Mouse (Mus musculus) limb, embryonic 15.5 days (tissue): ENCODE results near the gene Tmprss4. TPM values are rescaled to one million over a fixed set of nuclear protein-coding genes. Genes with fewer than 3 reads are reported as not detected.

Experiments used
- ATAC-seq: fragments of 200-750 bp; cut with Nextera tagmentation; 2 replicates; pipeline ENCODE4 v1.8.0; 2017; ENCODE audit warnings: low read depth, moderate TSS enrichment; ENCODE audit not compliant: insufficient number of reproducible peaks, low FRiP score, low TSS enrichment
- H3K27ac ChIP-seq: fragments of 300-500 bp; sonication (generic); 2 replicates; pipeline ENCODE4 v1.5.1; 2015; ENCODE audit warnings: moderate library complexity, mild to moderate bottlenecking, inconsistent platforms
- H3K27me3 ChIP-seq: fragments of 300-500 bp; sonication (generic); 2 replicates; pipeline ENCODE4 v1.6.1; 2015; ENCODE audit warnings: inconsistent platforms
- H3K36me3 ChIP-seq: fragments of 300-500 bp; sonication (generic); 2 replicates; pipeline ENCODE4 v1.6.1; 2015; ENCODE audit warnings: inconsistent platforms
- H3K4me1 ChIP-seq: fragments of 300-500 bp; sonication (generic); 2 replicates; pipeline ENCODE4 v1.6.1; 2015; ENCODE audit warnings: inconsistent platforms
- H3K4me2 ChIP-seq: fragments of 300-500 bp; sonication (generic); 2 replicates; pipeline ENCODE4 v1.6.1; 2015; ENCODE audit warnings: mild to moderate bottlenecking, inconsistent platforms
- H3K4me3 ChIP-seq: fragments of 300-500 bp; sonication (generic); 2 replicates; pipeline ENCODE4 v1.5.1; 2015; ENCODE audit warnings: mild to moderate bottlenecking, inconsistent platforms
- H3K9ac ChIP-seq: fragments of 300-500 bp; sonication (generic); 2 replicates; pipeline ENCODE4 v1.6.1; 2015; ENCODE audit warnings: inconsistent platforms
- H3K9me3 ChIP-seq: fragments of 300-500 bp; sonication (generic); 2 replicates; pipeline ENCODE4 v1.6.1; 2016; ENCODE audit warnings: inconsistent platforms
- WGBS: fragments of 180-500 bp; shearing (Covaris S2); methylation state at CpG from one replicate; pipeline ENCODE4 v1.1.7; 2015; 5-methylcytosine and 5-hydroxymethylcytosine counted together
- polyA plus RNA-seq: library from polyadenylated mRNA; unstranded; fragments of >200 nt; fragmentation: Nextera tagmentation; extraction: Ambion mirVana; gene quantifications from 2 replicates; pipeline ENCODE4 v1.2.1, GENCODE M21; 2015

Gene Tmprss4
- polyA plus RNA-seq, 1 experiment from 2014 or later, result 23.2 TPM

GRCm38 (mm10) chr9:45219644-45220043, 15.8 kb upstream of the Tmprss4 start:
- 88% methylated on average over 3 of the region's 3 CpGs for WGBS

GRCm38 (mm10) chr9:45215526-45216179, 11.8 kb upstream of the Tmprss4 start:
- H3K4me3 ChIP-seq, result no peak overlapping the region
- H3K27ac ChIP-seq, result no peak overlapping the region
- H3K4me2 ChIP-seq, result no peak overlapping the region
- 69% methylated on average over 11 of the region's 11 CpGs for WGBS
- no peaks in the 10 kb centered on the region for H3K4me1 ChIP-seq
- no peaks in the 10 kb centered on the region for H3K27me3 ChIP-seq
- H3K9me3 ChIP-seq, result no peaks in the 10 kb centered on the region
- no peak for ATAC-seq
- H3K9ac ChIP-seq, result no peak overlapping the region
- H3K36me3 ChIP-seq, result no peaks in the 10 kb centered on the region

More at GRCm38 (mm10) chr9:45219644-45220043, 15.8 kb upstream of the Tmprss4 start:
- Histone ChIP-seq H3K4me3 (no peak overlapping the region), H3K27me3 (no peaks in the 10 kb centered on the region), H3K9ac (no peak overlapping the region), H3K4me1 (no peaks in the 10 kb centered on the region), H3K4me2 (no peak overlapping the region), H3K27ac (no peak overlapping the region), H3K9me3 (no peaks in the 10 kb centered on the region), H3K36me3 (no peaks in the 10 kb centered on the region)
- ATAC-seq, result no peak

GRCm38 (mm10) chr9:45212001-45212400, 8.1 kb upstream of the Tmprss4 start:
- Histone ChIP-seq H3K27ac (no peak overlapping the region), H3K4me3 (no peak overlapping the region), H3K9me3 (no peaks in the 10 kb centered on the region), H3K4me1 (no peaks in the 10 kb centered on the region), H3K27me3 (no peaks in the 10 kb centered on the region), H3K36me3 (no peaks in the 10 kb centered on the region), H3K9ac (no peak overlapping the region), H3K4me2 (no peak overlapping the region)
- WGBS, result 54% methylated on average over 6 of the region's 6 CpGs
- ATAC-seq, result no peak

GRCm38 (mm10) chr9:45207015-45207743, 3.3 kb upstream of the Tmprss4 start:
- H3K4me2 ChIP-seq, result no peak overlapping the region
- no peaks in the 10 kb centered on the region for H3K27me3 ChIP-seq
- H3K9me3 ChIP-seq, result no peaks in the 10 kb centered on the region
- WGBS, result 54% methylated on average over 7 of the region's 7 CpGs
- H3K9ac ChIP-seq, result no peak overlapping the region
- 0 out of 2 replicates have a peak, but pooled peaks cover 3% of the 10 kb centered on the region for H3K4me1 ChIP-seq
- no peak overlapping the region for H3K27ac ChIP-seq
- H3K36me3 ChIP-seq, result no peaks in the 10 kb centered on the region
- no peak overlapping the region for H3K4me3 ChIP-seq
- no peak for ATAC-seq

GRCm38 (mm10) chr9:45206121-45206520, 2.2 kb upstream of the Tmprss4 start:
- Histone ChIP-seq H3K9me3 (no peaks in the 10 kb centered on the region), H3K36me3 (no peaks in the 10 kb centered on the region), H3K4me3 (no peak overlapping the region), H3K27me3 (no peaks in the 10 kb centered on the region), H3K9ac (no peak overlapping the region), H3K4me1 (0 out of 2 replicates have a peak, but pooled peaks cover 3% of the 10 kb centered on the region), H3K4me2 (no peak overlapping the region), H3K27ac (no peak overlapping the region)
- WGBS, result 71% methylated on average over 4 of the region's 4 CpGs
- ATAC-seq, result no peak

GRCm38 (mm10) chr9:45205143-45205542, 1.3 kb upstream of the Tmprss4 start:
- 72% methylated on average over 5 of the region's 5 CpGs for WGBS
- no peak for ATAC-seq
- H3K9me3 ChIP-seq, result no peaks in the 10 kb centered on the region
- H3K36me3 ChIP-seq, result no peaks in the 10 kb centered on the region
- no peaks in the 10 kb centered on the region for H3K27me3 ChIP-seq
- no peak overlapping the region for H3K27ac ChIP-seq
- no peak overlapping the region for H3K4me2 ChIP-seq
- H3K4me1 ChIP-seq, result 0 out of 2 replicates have a peak, but pooled peaks cover 3% of the 10 kb centered on the region
- no peak overlapping the region for H3K9ac ChIP-seq
- no peak overlapping the region for H3K4me3 ChIP-seq

- Histone ChIP-seq H3K9me3 (no peaks in the 10 kb centered on the region), H3K4me3 (no peak overlapping the region), H3K4me1 (peaks cover 7% of the 10 kb centered on the region; the same call in 1 of the 2 replicates), H3K9ac (no peak overlapping the region), H3K36me3 (no peaks in the 10 kb centered on the region), H3K27me3 (no peaks in the 10 kb centered on the region), H3K4me2 (no peak overlapping the region), H3K27ac (no peak overlapping the region)
- no peak for ATAC-seq
- 56% methylated on average over 9 of the region's 9 CpGs for WGBS
Observed at GRCm38 (mm10) chr9:45202021-45202798, 1.7 kb downstream of the Tmprss4 start.

GRCm38 (mm10) chr9:45201319-45201947, 2.5 kb downstream of the Tmprss4 start:
- Histone ChIP-seq H3K27me3 (no peaks in the 10 kb centered on the region), H3K4me3 (no peak overlapping the region), H3K4me2 (no peak overlapping the region), H3K9me3 (no peaks in the 10 kb centered on the region), H3K4me1 (peaks cover 7% of the 10 kb centered on the region; the same call in 1 of the 2 replicates), H3K27ac (no peak overlapping the region), H3K9ac (no peak overlapping the region), H3K36me3 (no peaks in the 10 kb centered on the region)
- no peak for ATAC-seq
- 73% methylated on average over 5 of the region's 5 CpGs for WGBS

GRCm38 (mm10) chr9:45197549-45197948, 6.3 kb downstream of the Tmprss4 start:
- H3K4me3 ChIP-seq, result no peak overlapping the region
- H3K4me2 ChIP-seq, result no peak overlapping the region
- no peaks in the 10 kb centered on the region for H3K27me3 ChIP-seq
- H3K9me3 ChIP-seq, result no peaks in the 10 kb centered on the region
- 67% methylated on average over 5 of the region's 5 CpGs for WGBS
- no peak overlapping the region for H3K27ac ChIP-seq
- H3K9ac ChIP-seq, result no peak overlapping the region
- peaks cover 4% of the 10 kb centered on the region; the same call in 1 of the 2 replicates for H3K4me1 ChIP-seq
- H3K36me3 ChIP-seq, result no peaks in the 10 kb centered on the region
- no peak for ATAC-seq

GRCm38 (mm10) chr9:45196125-45196830, 7.6 kb downstream of the Tmprss4 start:
- H3K4me2 ChIP-seq, result no peak overlapping the region
- H3K9ac ChIP-seq, result no peak overlapping the region
- peaks cover 4% of the 10 kb centered on the region; the same call in 1 of the 2 replicates for H3K4me1 ChIP-seq
- WGBS, result 57% methylated on average over 8 of the region's 8 CpGs
- no peaks in the 10 kb centered on the region for H3K9me3 ChIP-seq
- no peaks in the 10 kb centered on the region for H3K36me3 ChIP-seq
- H3K4me3 ChIP-seq, result no peak overlapping the region
- no peaks in the 10 kb centered on the region for H3K27me3 ChIP-seq
- no peak for ATAC-seq
- no peak overlapping the region for H3K27ac ChIP-seq

- Histone ChIP-seq H3K27ac (no peak overlapping the region), H3K4me2 (no peak overlapping the region), H3K4me3 (no peak overlapping the region), H3K4me1 (peaks cover 4% of the 10 kb centered on the region; the same call in 1 of the 2 replicates), H3K9ac (no peak overlapping the region), H3K36me3 (no peaks in the 10 kb centered on the region), H3K9me3 (no peaks in the 10 kb centered on the region), H3K27me3 (no peaks in the 10 kb centered on the region)
- ATAC-seq, result no peak
- 72% methylated on average over 4 of the region's 4 CpGs for WGBS
Observed at GRCm38 (mm10) chr9:45195468-45195867, 8.4 kb downstream of the Tmprss4 start.
